Mouse (Mus musculus) thymus, postnatal 0 days (tissue): ENCODE measurements at regions not wholly inside any gene's neighbourhood (a gene's known extent, or its start where the extent isn't known, plus 50 kb on each side); places are given as distances from the start of the nearest gene placed in this dataset.

Experiments used
- DNase-seq: peaks from one replicate; pipeline ENCODE4 v3.0.0-alpha.2; 2015; ENCODE audit warnings: low spot score

DNA sequence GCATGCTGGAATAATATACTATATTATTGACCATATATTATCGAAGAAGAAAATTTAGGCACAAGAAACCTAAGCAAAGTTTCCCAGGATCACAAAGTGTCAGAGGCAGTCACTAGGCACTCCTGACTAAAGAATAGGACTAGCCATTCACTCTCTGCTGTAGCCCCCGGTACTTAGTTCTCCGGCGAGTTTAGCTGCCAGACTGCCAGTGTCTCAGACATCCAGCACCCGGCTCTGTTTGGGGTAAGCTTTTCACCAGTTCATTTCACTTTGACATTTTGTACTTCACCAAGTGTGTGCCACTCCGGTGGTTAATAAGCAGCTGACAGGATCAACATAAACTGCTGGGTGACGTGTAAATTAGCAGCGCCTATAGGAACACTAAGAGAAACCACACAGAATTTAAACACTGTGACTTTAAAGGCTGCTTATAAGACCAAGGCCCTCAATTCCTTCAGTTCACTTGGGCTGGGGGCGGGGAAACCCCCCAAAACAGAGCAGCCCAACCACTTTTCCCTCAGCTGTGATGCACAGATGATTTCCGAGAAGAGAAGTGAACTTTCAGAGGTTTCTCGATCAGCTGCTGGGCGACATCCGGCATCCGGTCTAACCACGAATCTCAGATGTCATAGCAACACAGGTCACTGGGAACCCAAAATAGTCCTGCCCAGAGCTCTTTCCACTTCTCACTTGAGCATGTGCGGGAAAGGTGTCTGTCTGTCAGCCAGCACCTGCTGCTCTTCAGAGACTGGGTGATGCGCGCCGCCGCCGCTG lies 234.3 kb downstream of the Gm5426 start:
- peak; percentile 95 for DNase-seq

DNA sequence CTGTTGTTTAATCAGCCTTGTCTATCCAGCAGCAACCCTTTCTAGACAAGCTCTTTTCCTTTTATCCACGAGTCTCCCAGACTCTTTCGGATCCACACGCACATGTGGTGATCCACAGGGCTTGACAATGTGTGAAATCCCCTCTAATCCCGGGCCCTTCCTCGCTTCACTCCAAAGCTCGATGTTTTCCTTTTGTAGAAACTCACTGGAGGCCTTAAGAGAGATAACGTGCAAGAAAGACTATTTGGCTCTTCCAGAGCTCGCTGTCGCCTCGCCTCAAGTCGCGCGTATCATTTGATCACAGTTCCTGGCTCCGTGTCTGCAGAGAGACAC lies 234.9 kb downstream of the Gm5426 start:
- DNase-seq, result no peak

DNA sequence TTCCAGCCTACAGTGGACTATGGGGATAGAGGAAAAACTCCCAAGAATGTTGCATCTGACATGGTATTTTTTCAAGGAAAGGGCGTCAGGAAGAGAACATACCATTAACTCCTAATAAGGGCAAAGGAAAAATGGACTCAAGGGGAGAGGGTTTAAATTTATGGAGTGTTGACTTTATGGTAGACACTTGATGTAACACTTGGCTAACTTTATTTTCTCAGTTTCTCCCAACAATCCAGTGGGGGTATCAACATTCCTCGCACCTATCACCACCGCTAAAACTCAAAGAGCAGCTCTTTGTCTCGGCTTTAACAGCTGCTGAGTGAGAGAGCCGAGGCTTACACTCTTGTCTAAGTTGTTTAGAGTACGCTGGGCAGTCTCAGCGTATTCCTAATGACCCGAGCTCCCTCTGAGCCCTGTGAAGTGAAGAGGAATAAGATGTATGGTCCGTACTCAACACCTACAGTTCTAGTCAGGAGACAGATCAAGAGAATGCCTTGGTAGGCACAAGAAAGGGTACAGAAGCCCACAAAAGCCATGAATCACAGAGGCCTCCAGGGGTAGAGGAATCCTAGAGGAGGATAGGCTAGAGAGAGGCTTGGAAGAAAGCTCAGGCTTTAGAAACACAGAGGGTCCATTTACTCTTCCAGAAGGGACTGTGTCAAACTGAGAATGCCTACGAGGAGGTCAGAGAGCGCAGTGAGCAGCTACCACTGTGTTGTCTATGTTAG lies 236.4 kb downstream of the Gm5426 start:
- no peak for DNase-seq

DNA sequence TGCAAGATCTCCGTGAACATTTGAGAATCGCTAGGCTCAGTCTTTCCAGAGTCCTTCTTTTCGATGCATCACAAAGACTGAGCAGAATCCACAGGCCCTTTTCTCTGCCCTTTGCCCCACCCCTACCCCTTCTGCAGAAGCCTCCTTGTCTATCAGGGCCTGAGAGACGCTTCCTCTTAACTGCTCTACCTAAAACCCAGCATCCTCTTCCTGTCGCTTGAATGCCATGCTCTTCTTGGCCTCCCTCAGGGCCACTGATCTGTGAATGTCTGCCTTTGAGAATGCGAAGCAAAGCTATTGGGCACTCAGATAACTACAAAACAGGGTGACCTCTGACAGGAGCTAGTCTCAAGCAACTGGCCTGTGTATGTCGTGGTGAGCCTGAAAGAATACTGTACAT lies 237.1 kb downstream of the Gm5426 start:
- peak; percentile 62 for DNase-seq

DNA sequence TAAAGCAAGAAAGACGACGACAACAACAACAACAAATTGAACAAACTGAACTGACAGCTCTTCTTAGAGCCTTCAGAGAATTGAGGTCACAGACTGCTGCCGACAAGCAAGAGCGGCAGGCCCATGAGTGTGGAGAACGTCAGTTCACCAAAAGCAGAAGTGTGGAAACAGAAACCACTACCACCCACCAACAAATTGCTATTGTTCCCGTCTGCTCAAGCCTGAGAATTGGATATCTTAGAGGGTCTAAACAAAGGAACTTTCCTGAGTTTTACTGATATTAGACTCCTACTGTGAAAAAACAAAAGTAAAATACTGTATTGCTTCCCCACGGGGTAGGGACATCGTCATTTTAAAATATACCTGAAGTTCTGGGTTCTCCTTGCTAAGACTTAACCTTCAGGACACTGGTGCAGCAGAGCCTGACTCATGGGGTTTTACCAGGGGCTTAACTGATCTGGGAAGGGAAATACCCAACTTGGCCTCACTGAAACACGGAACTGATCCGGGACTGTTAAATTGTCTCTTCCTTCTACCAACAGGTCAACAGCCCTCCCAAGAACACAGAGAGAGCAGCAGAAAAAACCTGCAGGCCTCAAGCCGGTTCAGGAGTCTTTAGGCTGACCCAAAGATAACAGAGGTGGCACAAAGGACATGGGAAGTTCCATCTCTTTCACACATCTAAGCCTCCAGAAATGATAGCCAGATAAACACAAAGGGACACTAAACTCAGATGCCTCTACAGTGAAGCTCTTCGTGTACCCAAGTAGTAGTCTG lies 238.1 kb downstream of the Gm5426 start:
- peak; percentile 67 for DNase-seq

DNA sequence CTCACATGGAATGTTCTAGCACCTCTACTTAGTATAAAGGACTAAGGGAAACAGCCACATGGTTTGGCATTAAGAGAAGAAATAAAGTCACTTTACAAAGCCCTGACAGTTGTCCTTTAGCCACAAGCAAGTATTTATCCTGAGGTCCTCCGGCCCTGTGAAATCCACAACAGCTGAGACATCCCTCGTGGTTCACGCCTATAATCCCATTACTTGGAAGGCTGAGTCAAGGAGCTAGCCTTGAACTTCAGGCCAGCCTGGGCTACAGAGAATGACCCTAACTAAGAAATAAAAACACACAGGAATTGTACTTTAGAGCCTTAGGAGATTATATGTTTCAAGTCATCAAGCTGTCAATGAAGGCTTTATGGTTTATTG lies 238.7 kb downstream of the Gm5426 start:
- DNase-seq, result no peak

DNA sequence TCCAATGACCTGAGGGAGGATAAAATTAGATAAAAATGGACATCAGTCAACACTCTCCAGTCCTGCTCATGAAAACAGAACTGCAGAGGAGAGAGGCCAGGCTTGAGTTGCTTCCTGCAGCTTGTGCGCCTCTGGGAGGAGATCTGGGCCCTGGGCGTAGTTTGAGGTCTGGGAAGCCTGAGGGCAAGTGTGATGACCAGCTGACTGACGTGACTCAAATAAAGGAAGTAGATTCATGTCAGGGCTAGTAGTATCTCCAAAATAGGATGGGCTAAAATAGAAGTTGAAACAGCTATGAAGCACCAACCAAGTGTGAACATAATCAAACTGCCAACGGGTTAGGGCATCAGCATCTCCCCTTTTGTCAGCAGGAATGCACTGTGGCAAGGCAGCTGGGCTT lies 239.3 kb upstream of the Btg1 start:
- no peak for DNase-seq

DNA sequence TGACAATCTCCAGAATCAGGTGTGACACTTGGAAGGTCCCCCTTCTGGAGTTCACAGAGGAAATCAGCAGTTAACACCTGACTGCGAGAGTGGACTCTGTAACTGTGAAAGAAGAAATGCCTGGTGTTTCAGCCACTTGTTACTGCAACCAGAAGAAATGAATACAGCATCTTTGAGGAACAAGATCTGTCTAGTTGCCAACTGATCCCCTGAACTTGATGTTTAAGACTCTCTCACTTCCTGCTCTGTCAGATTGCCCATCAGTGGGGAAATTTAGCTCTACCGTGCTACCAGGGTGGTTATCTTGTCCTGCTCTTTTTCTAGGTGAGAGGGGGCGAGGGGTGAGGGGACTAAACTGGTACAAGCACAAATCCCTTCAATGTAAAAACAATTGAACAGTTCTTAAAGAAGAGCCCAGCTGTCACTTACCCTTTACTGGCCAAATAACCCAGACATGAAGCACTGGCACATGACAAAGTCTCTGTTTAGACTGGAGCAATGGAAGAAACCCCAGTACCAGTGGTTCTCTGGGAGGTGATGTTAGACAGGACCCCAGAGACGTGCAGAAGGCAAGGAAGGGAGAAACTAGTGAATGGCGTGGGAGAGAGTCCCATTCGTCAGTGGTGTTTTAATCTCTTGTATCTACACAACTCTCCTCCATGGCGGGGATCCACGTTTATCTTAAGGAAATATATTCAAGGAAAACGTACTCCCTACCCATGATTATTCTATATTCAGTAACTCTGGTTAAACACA lies 237.6 kb upstream of the Btg1 start:
- no peak for DNase-seq

DNA sequence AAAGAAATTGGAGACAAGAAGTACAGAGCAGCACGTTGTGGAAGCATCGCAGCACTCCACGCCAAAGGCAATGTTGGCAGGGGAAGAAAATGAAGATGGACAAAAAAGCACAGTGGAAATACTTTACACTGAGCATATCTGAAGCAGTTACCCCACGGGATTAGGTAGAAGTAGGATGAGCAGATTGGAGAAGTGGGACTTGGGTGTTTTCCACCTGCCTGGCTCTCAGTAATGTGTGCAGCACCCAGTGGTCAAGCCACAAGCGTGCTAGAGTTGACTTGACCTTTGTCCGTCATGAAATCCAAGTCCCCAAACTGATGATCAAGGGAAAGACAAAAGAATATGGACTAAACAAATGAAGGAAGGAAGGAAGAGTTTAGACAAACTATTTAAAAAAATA lies 235.1 kb upstream of the Btg1 start:
- DNase-seq, result no peak

DNA sequence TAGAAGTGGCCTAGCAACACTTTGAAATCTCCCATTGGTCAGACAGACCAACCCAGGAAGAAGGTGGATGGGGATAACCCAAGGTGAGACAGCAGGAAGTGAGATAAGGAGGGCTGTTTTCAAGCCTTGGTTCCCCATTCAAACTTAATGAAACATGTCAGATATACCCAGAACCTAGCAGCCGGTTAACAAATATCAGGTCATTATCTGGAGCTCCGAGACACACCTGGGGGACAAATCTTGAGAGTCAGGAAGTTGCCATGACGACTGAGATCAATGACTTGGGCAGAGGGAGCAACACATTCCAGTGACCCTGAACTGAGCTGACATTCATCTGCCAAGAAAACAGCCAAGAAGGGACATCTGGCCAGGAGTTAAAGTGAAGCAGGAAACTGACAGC lies 225.1 kb upstream of the Btg1 start:
- no peak for DNase-seq

DNA sequence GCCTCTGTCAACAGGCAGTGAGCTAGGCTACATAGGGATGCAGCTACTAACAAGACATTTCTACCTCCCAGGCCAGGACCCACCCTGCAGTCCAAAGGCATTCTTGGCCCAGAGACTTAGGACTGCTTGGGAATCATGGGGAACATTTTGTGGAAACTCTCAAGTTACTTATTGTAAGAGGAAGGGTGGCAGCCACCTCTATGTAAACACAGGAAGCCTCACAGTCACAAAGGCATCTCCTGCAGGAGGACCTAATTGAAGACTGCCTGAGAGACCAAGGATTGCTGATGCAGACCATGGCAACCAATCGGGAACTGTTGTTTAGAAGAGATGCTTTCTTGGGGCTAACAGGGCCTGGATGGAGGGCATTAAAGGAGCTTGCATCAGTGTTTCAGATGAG lies 224.0 kb upstream of the Btg1 start:
- DNase-seq, result no peak

DNA sequence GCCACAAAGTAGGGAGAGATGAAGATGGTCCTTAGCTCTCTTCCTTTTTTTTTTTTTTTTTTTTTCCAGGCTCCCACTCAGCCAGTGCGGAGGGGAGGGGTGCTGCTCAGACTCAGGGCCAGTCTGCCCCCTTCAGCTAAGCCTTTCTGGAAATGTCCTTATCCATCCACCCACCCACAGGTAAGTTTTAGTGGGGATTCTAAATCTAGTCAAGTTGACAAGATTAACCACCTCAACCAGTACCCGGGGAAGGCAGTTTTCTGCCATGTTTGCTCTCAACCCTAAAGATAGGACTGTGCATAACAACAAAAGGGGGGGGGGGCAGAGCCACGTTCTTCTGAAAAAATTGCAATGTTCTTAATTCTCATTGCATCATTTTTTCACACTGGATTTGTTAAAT lies 222.6 kb upstream of the Btg1 start:
- DNase-seq, result no peak

DNA sequence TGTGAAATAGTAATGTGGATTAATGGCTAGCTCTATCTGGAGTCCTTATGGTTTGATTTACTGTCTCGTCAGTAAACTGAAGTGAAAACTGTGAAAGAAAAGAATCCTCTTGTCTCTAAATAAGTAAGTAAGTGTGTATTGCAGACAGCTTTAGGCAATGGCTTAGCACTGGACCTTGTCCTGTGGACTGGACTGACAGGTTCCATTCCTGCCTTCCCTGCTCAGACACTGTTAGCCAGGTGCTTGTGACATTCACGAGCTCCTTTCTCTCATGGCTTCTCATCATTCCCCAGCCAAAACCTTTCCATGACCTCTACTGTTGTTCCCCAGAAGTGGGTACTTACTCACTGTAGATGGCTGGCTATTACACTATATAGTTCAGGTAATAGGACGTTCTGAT lies 221.8 kb upstream of the Btg1 start:
- no peak for DNase-seq

DNA sequence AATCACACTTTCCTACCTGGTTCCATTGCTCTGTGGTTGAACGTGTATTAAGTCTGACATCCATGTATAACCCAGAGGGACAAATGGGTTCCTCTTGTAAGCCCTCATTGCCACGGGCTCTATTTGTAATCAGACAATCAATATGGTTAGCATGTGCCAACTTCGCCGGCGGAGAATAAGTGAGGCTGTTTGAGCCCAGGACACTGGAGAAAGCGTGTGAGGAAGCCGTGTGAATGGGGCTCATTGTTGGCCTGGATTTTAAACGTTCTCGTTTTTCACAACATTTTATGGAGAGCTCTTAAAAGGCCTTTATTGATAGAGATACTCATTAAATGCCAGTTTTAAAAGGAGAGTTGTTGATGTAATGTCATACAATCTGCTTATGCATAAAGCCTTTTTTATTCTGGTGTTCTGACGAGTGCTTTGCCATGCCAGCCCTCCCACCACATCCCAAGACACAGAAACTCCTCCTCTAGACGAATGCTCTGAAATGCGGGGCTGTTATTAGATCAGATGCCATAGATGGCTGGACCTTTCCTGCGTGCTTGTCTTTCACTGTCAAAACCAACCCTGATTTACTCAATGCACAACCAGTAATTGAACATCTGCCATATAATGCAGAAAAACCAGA lies 218.8 kb upstream of the Btg1 start:
- no peak for DNase-seq

DNA sequence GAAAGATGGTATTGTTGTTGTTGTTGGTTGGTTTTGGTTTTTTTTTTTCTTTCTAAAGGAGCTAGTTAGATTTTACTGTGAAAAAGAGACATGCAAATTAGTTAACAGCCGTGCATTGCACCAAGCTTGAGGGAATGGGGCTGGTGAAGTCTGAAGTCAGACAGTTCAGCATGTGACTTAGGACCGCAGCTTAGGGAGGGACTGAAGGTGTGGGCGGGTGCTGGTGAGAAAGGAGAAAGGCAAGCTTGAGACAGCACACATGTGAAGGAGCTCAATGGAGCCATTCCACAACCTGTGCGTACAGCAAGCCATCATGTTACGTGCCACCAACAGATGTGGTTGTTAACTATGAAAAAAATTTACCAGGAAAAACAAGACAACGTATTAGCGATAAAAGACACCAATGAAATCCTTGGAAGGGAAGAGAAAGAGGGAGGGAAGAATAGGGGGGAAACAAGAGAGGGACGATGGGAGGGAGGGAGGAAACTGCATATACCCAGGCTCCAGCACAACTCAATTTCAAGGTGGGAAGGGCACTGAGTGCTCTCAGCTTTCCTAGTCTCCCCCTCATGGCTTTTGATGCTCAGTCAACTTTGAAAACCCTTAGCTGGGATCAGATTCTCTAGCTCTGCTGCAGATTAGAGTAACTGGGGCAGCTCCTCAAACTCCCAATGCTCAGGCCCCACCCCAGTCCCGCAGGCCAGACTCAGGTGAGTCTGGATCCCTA lies 218.1 kb upstream of the Btg1 start:
- no peak for DNase-seq

DNA sequence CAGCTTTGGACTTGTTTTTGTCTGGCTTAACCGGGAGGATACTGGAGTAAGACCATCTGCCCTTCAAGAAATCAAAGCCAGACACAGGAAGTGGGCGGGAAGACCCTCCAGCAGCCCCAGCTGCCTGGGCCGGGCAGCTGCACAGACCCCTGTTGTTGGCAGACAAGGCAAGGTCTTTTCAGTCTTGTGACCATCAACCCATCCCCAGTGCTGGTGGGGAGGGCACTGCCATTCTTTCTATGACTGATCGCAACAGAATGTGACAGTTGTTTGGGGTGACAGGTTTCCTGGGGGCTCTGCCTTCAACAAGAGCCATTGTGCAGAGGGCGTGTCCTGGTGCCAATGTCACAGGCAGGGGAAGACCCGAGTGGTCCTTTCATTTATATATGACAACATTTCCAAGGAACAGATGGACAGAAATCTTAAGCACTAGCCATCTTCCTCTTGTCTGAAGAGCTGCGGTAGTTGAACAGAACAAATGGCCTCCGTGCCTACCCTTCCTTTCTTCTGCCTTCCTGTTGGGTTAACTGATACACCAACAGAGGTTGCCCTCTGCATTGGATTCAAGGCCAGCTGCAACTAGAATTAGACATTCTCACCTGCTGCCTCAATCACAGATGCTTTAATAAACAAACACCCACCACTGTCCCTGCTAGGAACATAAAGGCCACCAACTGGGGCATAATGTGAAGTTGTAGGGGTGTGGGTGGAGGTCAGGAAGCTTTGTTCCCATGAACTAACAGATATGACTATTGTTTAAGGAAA lies 217.0 kb upstream of the Btg1 start:
- DNase-seq, result no peak

DNA sequence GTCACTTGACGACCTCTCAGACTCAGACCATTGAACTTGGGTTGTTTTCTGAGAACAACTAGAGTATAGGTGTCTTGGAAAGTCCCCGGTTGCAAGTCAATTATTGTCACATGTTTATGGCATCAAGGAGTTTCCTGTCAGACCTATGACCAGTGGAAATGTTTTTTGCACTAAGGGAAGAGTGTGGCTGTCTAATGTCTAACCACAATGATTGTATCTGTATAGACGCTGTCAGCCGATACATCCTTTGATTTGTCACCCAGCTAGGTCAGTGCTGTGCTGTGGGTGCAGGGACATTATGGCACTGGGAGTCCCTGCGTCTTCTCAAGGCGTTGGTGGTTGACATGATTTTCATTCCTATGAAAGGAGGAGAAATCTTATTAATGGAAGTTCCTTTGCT lies 216.0 kb upstream of the Btg1 start:
- DNase-seq, result peak; percentile 36

DNA sequence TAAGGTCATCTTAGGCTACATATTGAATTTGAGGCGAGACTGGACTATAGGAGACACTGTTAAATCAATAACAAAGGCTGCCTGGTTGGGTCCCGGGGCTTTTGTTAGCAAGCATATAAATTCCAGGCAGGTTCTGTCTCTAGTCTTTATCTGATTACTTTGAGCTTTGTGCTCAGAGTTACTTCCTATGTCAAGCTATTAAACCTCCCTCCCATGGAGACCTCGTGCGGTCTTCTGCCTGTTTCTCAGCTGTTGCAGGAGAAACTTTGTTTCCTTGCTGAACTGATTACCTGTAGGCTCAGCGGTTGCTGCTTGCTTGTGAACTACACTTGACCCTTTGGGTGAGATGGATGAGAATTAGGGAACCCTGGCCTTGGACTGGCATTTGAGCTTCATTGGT lies 210.5 kb upstream of the Btg1 start:
- DNase-seq, result no peak

DNA sequence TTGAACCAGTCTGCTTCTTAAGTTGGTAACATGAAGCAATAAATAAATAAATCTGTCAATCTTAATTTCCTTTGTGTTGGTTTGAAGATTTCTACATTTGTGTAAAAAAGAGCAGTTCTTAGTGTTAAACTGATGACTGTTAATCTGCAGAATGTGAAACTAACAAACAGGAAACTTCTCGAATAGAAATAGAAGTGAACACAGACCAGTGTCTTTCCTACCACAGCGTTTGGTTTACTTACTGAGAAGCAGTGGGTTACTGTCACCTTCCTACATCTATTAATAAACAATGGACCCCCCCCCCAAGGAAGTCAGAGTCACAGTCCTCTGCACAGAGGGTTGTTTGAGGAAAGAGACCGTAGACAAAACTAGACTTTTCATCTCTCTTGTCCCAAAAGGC lies 209.0 kb upstream of the Btg1 start:
- DNase-seq, result no peak

DNA sequence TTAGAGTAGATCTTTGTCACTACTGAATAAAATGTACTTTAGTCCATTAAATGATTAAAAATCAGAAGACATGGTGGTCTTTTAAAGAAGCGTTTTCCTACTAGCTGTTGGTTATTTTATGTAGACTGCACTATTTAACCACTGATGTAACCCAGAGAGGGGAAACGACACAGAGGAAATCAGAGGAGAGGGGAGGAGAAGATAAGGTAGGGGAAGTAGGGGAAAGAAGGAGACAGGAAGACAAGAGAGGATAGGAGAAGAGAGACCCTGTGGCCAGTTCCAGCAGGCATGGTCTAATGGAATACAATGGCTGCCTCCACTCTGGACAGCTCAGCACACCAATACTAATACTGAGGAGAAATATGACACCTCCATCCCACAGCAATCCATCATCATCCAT lies 208.6 kb upstream of the Btg1 start:
- DNase-seq, result no peak
